Mouse (Mus musculus) CH12.LX (cell line): ENCODE results near the gene Zbtb20. TPM values are rescaled to one million over a fixed set of nuclear protein-coding genes. Genes with fewer than 3 reads are reported as not detected.

ENCODE experiments used
- DNase-seq: peaks from one replicate; pipeline ENCODE4 v3.0.0-alpha.2; 2013; ENCODE audit errors: extremely low read depth
- H3K27ac ChIP-seq: 2 replicates; pipeline ENCODE4 v1.5.1; 2012; ENCODE audit warnings: low read depth, mild to moderate bottlenecking, control low read depth, moderate library complexity; ENCODE audit not compliant: insufficient read depth
- H3K27me3 ChIP-seq: replicated peaks from 2 replicates; pipeline ENCODE3; 2012; ENCODE audit warnings: inconsistent platforms
- H3K36me3 ChIP-seq, 2 experiments: replicated peaks in 1 of 2; 2 replicates each; pipeline versions ENCODE3 to v1.6.1; 2012; ENCODE audit warnings: inconsistent platforms in 1 of 2, low read length in 1 of 2, mild to moderate bottlenecking in 1 of 2, mixed read lengths in 1 of 2, moderate library complexity in 1 of 2; ENCODE audit not compliant: control insufficient read depth in 1 of 2, insufficient read depth in 1 of 2
- H3K4me1 ChIP-seq, 2 experiments: 2 replicates each; pipeline ENCODE4 v1.6.1; 2012; ENCODE audit warnings: inconsistent platforms in 1 of 2, moderate library complexity in 1 of 2; ENCODE audit not compliant: insufficient read depth in 2 of 2, control insufficient read depth in 1 of 2
- H3K4me2 ChIP-seq: 2 replicates; pipeline ENCODE4 v1.6.1; 2012; ENCODE audit warnings: low read depth, mild to moderate bottlenecking, control low read depth; ENCODE audit not compliant: poor library complexity, insufficient read depth, severe bottlenecking
- H3K4me3 ChIP-seq, 3 experiments: fragments of 150-350 bp in 1 of 3; sonication (generic) in 1 of 3; replicated peaks in 1 of 3; 2 replicates each; pipeline versions ENCODE3 to v1.5.1; 2011 to 2012; ENCODE audit warnings: low read depth in 2 of 3, low read length in 2 of 3, mild to moderate bottlenecking in 2 of 3, moderate library complexity in 2 of 3, control low read depth in 1 of 3, improper control_type of control experiment in 1 of 3, inconsistent platforms in 1 of 3, mixed read lengths in 1 of 3; ENCODE audit not compliant: poor library complexity in 1 of 3
- H3K79me2 ChIP-seq: replicated peaks from 2 replicates; pipeline ENCODE4 v1.6.1; 2012; ENCODE audit warnings: mild to moderate bottlenecking, moderate library complexity; ENCODE audit not compliant: control insufficient read depth, poor library complexity, insufficient read depth, severe bottlenecking; ENCODE audit errors: extremely low read depth
- H3K9ac ChIP-seq: 2 replicates; pipeline ENCODE4 v1.6.1; 2012; ENCODE audit warnings: low read depth, mild to moderate bottlenecking, control low read depth, moderate library complexity; ENCODE audit not compliant: insufficient read depth
- H3K9me3 ChIP-seq: replicated peaks from 2 replicates; pipeline ENCODE3; 2012; ENCODE audit warnings: low read length, inconsistent platforms, mixed read lengths
- BHLHE40 ChIP-seq: IDR thresholded peaks from 2 replicates; pipeline ENCODE4 v1.6.1; 2011; ENCODE audit warnings: mild to moderate bottlenecking, low read depth, low read length, improper control_type of control experiment
- CTCF ChIP-seq, 2 experiments: IDR thresholded peaks in 1 of 2; conservative IDR thresholded peaks in 1 of 2; 2 replicates each; pipeline ENCODE4 v1.5.1; 2011 to 2012; ENCODE audit warnings: low read depth in 2 of 2, low read length in 2 of 2, improper control_type of control experiment in 1 of 2, inconsistent platforms in 1 of 2, mild to moderate bottlenecking in 1 of 2, moderate library complexity in 1 of 2
- E2F4 ChIP-seq: IDR thresholded peaks from 2 replicates; pipeline ENCODE4 v1.6.1; 2011; ENCODE audit warnings: low read depth, low read length, improper control_type of control experiment; ENCODE audit not compliant: insufficient replicate concordance
- EP300 ChIP-seq: IDR thresholded peaks from 2 replicates; pipeline ENCODE4 v1.6.1; 2011; ENCODE audit warnings: low read length, improper control_type of control experiment
- ETS1 ChIP-seq: conservative IDR thresholded peaks from 2 replicates; pipeline ENCODE4 v1.6.1; 2012; ENCODE audit warnings: low read depth, mild to moderate bottlenecking, inconsistent platforms, low read length, improper control_type of control experiment, moderate library complexity
- GABPA ChIP-seq: IDR thresholded peaks from 2 replicates; pipeline ENCODE4 v1.6.1; 2012; ENCODE audit warnings: low read depth, low read length, improper control_type of control experiment, inconsistent platforms; ENCODE audit not compliant: insufficient replicate concordance
- HCFC1 ChIP-seq: IDR thresholded peaks from 2 replicates; pipeline ENCODE4 v1.6.1; 2012; ENCODE audit warnings: low read depth, mild to moderate bottlenecking, inconsistent platforms, low read length, improper control_type of control experiment
- JUN ChIP-seq: IDR thresholded peaks from 2 replicates; pipeline ENCODE4 v1.6.1; 2011; ENCODE audit warnings: low read depth, mild to moderate bottlenecking, low read length, improper control_type of control experiment, moderate library complexity; ENCODE audit not compliant: insufficient read depth
- JUND ChIP-seq: conservative IDR thresholded peaks from 2 replicates; pipeline ENCODE4 v1.6.1; 2011; ENCODE audit warnings: low read depth, low read length, improper control_type of control experiment
- KAT2A ChIP-seq: IDR thresholded peaks from 2 replicates; pipeline ENCODE4 v1.6.1; 2012; ENCODE audit warnings: low read length, improper control_type of control experiment, inconsistent platforms; ENCODE audit not compliant: insufficient replicate concordance
- MAFK ChIP-seq: IDR thresholded peaks from 2 replicates; pipeline ENCODE4 v1.6.1; 2011; ENCODE audit warnings: low read length, improper control_type of control experiment; ENCODE audit not compliant: insufficient replicate concordance
- MAX ChIP-seq: IDR thresholded peaks from 2 replicates; pipeline ENCODE4 v1.6.1; 2011; ENCODE audit warnings: low read length, improper control_type of control experiment
- MAZ ChIP-seq: IDR thresholded peaks from 2 replicates; pipeline ENCODE4 v1.6.1; 2012; ENCODE audit warnings: low read depth, mild to moderate bottlenecking, inconsistent platforms, low read length, improper control_type of control experiment, moderate library complexity
- MEF2A ChIP-seq: IDR thresholded peaks from 2 replicates; pipeline ENCODE4 v1.6.1; 2014; ENCODE audit warnings: low read depth, mild to moderate bottlenecking, inconsistent platforms, low read length, improper control_type of control experiment, borderline replicate concordance
- MYC ChIP-seq: IDR thresholded peaks from 2 replicates; pipeline ENCODE4 v1.6.1; 2011; ENCODE audit warnings: low read depth, mild to moderate bottlenecking, improper control_type of control experiment, low read length
- NELFE ChIP-seq: IDR thresholded peaks from 2 replicates; pipeline ENCODE4 v1.6.1; 2011; ENCODE audit warnings: low read depth, low read length, improper control_type of control experiment
- PAX5 ChIP-seq: IDR thresholded peaks from 2 replicates; pipeline ENCODE4 v1.6.1; 2012; ENCODE audit warnings: low read length, inconsistent platforms, mixed read lengths
- POLR2A ChIP-seq: IDR thresholded peaks from 2 replicates; pipeline ENCODE4 v1.6.1; 2011; ENCODE audit warnings: low read depth, mild to moderate bottlenecking, improper control_type of control experiment, low read length
- POLR2AphosphoS2 ChIP-seq: IDR thresholded peaks from 2 replicates; pipeline ENCODE4 v1.6.1; 2011; ENCODE audit warnings: low read depth, low read length, improper control_type of control experiment
- SIN3A ChIP-seq: IDR thresholded peaks from 2 replicates; pipeline ENCODE4 v1.6.1; 2012; ENCODE audit warnings: low read length, improper control_type of control experiment, inconsistent platforms
- SMC3 ChIP-seq: IDR thresholded peaks from 2 replicates; pipeline ENCODE4 v1.6.1; 2011; ENCODE audit warnings: low read depth, low read length, improper control_type of control experiment
- TBP ChIP-seq: conservative IDR thresholded peaks from 2 replicates; pipeline ENCODE4 v1.6.1; 2011; ENCODE audit warnings: low read depth, low read length, improper control_type of control experiment
- TCF12 ChIP-seq: IDR thresholded peaks from 2 replicates; pipeline ENCODE4 v1.6.1; 2014; ENCODE audit warnings: low read depth, mild to moderate bottlenecking, inconsistent platforms, low read length, improper control_type of control experiment
- UBTF ChIP-seq: IDR thresholded peaks from 2 replicates; pipeline ENCODE4 v1.6.1; 2012; ENCODE audit warnings: low read depth, mild to moderate bottlenecking, inconsistent platforms, low read length, improper control_type of control experiment, moderate library complexity
- USF1 ChIP-seq: IDR thresholded peaks from 2 replicates; pipeline ENCODE4 v1.6.1; 2014; ENCODE audit warnings: low read depth, mild to moderate bottlenecking, inconsistent platforms, low read length, improper control_type of control experiment
- USF2 ChIP-seq: conservative IDR thresholded peaks from 2 replicates; pipeline ENCODE4 v1.6.1; 2011; ENCODE audit warnings: low read depth, low read length, improper control_type of control experiment
- ZC3H11A ChIP-seq: IDR thresholded peaks from 2 replicates; pipeline ENCODE4 v1.6.1; 2012; ENCODE audit warnings: low read depth, mild to moderate bottlenecking, inconsistent platforms, low read length, improper control_type of control experiment
- ZKSCAN1 ChIP-seq: IDR thresholded peaks from 2 replicates; pipeline ENCODE4 v1.6.1; 2012; ENCODE audit warnings: low read depth, inconsistent platforms, low read length, improper control_type of control experiment, borderline replicate concordance
- ZNF384 ChIP-seq: IDR thresholded peaks from 2 replicates; pipeline ENCODE4 v1.6.1; 2012; ENCODE audit warnings: low read depth, low read length, improper control_type of control experiment, inconsistent platforms
- dilution Hi-C: fragments of 300-500 bp; cut with MboI; formaldehyde crosslinking; loops from 2 replicates; pipeline ENCODE4 v1.14.3; 2020; ENCODE audit warnings: low sequenced_read_pairs; ENCODE audit not compliant: extremely low pct_unique_long_range_greater_than_20kb, extremely low pct_ligation_motif_present
- in situ Hi-C: fragments of 300-500 bp; cut with MboI; formaldehyde crosslinking; loops from 3 replicates; pipeline ENCODE4 v1.14.3; 2019; ENCODE audit warnings: low sequenced_read_pairs, low pct_ligation_motif_present, low pct_unique_long_range_greater_than_20kb, mixed read lengths
- polyA plus RNA-seq: library from polyadenylated mRNA; unstranded; fragments of >175 nt; gene quantifications from 2 replicates; pipeline ENCODE4 v1.2.1, GENCODE M21; 2012; ENCODE audit warnings: low read depth; ENCODE audit not compliant: insufficient read length
- total RNA-seq, 2 experiments: library from RNA; depleted of rRNA; stranded (reverse); fragments of 300-350 nt in 1 of 2; fragments of >200 nt in 1 of 2; gene quantifications; 2 replicates each; pipeline ENCODE4 v1.2.3; 2012 to 2014

The Zbtb20 gene
- total and polyA plus RNA-seq, 3 experiments: 24.9 to 58.0 (median 51.6) TPM

DNA sequence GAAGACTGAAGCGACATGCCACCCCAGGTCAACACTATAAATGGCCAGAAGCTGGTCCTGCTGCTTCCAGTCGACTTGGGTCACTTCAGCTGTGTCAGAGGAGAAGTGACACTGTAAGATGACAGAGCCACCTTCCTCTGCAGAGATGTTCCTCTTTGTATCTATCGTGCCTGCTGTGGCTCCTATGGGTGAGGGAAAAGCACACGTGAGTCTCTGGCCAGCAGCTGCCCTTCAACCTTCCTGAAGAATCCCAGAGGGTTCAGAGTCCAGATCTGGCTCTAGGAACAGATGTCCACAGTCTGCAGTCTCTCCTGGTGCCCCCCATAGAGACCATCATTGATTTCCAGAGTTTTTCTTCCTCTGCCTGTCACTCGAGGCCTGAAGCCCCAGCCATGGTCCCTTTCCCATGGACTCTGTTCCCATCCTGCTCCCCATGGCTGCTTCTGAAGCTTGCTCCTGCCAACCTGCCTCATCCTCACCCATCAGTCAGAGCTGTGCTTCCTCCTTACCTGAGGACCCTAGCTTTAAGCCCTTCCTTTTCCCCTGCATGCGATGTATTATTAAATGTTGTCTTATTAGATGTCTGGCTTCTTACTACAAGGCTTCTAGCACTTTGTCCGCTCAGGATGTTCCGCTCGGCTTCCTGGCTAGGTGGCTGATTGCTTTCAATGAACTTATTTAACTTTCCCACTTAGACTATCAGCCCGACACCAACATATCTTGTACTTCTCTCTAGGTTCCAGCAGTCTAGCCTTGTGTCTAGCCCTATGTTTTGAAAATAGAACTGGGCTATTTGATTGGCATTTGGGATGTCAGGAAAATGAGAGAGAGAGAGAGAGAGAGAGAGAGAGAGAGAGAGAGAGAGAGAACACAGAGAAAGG lies 786.7 kb downstream of the Zbtb20 start (continued):
- peak; percentile 48; the same call in 1 of the 2 replicates for TF ChIP-seq POLR2A
- no peak for TF ChIP-seq E2F4
- TF ChIP-seq EP300: peak; percentile 36; the same call in 1 of the 2 replicates
- TF ChIP-seq ZNF384: no peak
- TF ChIP-seq ZC3H11A: no peak
- no peak for TF ChIP-seq GABPA
- TF ChIP-seq SMC3: peak; percentile 5; the same call in 1 of the 2 replicates

- H3K4me2 ChIP-seq: peak within 1 kb of the TSS; percentile 86
- no peaks in the 10 kb centered on the region for H3K27me3 ChIP-seq
- H3K27ac ChIP-seq: peak within 1 kb of the TSS; percentile 98
- H3K4me3 ChIP-seq: peak within 1 kb of the TSS; percentile 23 to 60 (median 52)
- H3K9ac ChIP-seq: peak within 1 kb of the TSS; percentile 95
- dilution Hi-C loops (no loop called here), in situ Hi-C loops (loop anchor here (5.0 kb wide), 1 partner anchor 33 kb away; no protein-coding TSS in a partner anchor)
- peaks cover 23% of the 10 kb centered on the region for H3K79me2 ChIP-seq
- peaks cover 9 to 15% of the 10 kb centered on the region in 2 experiments for H3K36me3 ChIP-seq
- H3K9me3 ChIP-seq: peaks cover 8% of the 10 kb centered on the region
- peaks cover 48 to 90% of the 10 kb centered on the region in 2 experiments for H3K4me1 ChIP-seq
- TF ChIP-seq USF1 (no peak), POLR2AphosphoS2 (peak; percentile 62; the same call in 1 of the 2 replicates), MAX (peak; percentile 76), KAT2A (no peak), EP300 (peak; percentile 61), MAFK (peak; percentile 65; the same call in 1 of the 2 replicates), JUN (peak; percentile 86), TCF12 (0 out of 2 replicates have a peak, but pooled peaks have one; percentile 44), USF2 (no peak), HCFC1 (no peak; the same call in 1 of the 2 replicates), ZKSCAN1 (no peak), ETS1 (peak; percentile 82), MYC (peak; percentile 81; the same call in 1 of the 2 replicates), PAX5 (no peak), MEF2A (peak; percentile 9; the same call in 1 of the 2 replicates), CTCF (conservative IDR thresholded peaks at IDR 0.05 in 1 of 2, IDR thresholded peaks at IDR 0.05 in 1 of 2; ENCODE audit: low read depth in 2 of 2, low read length in 2 of 2) (no peak), POLR2A (peak; percentile 79), SIN3A (peak; percentile 67; the same call in 1 of the 2 replicates), NELFE (peak; percentile 38; the same call in 1 of the 2 replicates), UBTF (0 out of 2 replicates have a peak, but pooled peaks have one; percentile 73), JUND (peak; percentile 80), TBP (peak; percentile 60; the same call in 1 of the 2 replicates), BHLHE40 (peak; percentile 59), MAZ (no peak)
- peak; percentile 73 for DNase-seq
These were observed 788.4 kb downstream of the Zbtb20 start, which contains the start of gene Tigit for GRCm38 (mm10) chr16:43663978-43664579. Gene Tigit, minus strand, starts transcription at chr16:43664146.
